Mouse (Mus musculus) gastrocnemius, postnatal 4 days (tissue): ENCODE measurements around the gene Dclre1a. TPM values are rescaled to one million over a fixed set of nuclear protein-coding genes. Genes with fewer than 3 reads are reported as not detected.
A peak's percentile ranks its signal among the peaks of the same experiment; 100 is the strongest.

Experiments
- DNase-seq, 2 experiments: peaks; one replicate each; pipeline ENCODE4 v3.0.0; 2021 to 2022; ENCODE audit warnings: low spot score in 2 of 2, mixed read lengths in 2 of 2
- total RNA-seq, 2 experiments: library from RNA; stranded (reverse); gene quantifications; 2 replicates each; pipeline ENCODE4 v1.2.3; 2021

The Dclre1a gene
- total RNA-seq, 2 experiments from 2014 or later, result 9.4 to 10.2 TPM

DNA sequence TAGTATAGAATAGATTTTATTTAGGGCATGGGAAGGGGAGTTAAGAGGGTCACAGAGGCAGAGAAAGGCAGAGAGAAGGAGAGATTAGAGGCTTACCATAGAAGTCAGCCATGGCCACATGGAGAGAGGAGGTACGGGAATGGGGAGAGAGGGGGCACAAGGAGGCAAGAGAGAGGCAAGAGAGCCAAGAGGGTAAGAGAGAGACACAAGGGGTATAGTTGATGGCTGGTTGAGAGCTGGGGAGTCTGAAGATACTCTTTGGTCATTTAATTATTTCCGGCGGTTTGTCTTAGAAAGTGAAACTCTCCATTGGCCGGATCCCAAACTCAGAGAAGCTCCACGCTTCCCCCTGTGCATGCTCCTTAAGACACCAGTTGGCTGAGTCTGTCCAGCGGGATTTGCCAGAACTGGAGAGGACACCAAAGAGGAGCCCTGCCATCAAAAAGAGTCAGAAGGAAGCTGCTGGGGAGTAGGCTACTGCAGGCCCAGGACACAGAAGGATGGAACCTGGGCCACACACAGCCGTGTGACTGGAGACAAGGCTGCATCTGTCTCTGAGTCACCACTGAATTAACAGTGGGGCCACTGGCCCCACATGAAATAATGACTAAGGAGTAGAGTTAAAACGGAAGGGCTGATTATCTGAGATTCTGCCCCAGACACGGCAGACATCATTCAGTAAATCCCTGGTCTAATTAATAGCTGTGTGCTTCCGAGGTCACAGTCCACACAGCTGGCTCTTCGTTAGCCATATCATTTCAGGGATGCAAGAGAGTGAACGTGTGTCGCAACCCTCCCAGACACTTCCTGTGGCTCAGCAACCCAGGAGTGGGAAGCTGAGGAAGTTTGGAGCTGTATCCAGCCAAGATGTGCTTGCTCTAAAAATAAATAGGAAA, 62.4 kb downstream of the Dclre1a start:
- peak in 1 of 2 experiments; percentile 23 for DNase-seq

DNA sequence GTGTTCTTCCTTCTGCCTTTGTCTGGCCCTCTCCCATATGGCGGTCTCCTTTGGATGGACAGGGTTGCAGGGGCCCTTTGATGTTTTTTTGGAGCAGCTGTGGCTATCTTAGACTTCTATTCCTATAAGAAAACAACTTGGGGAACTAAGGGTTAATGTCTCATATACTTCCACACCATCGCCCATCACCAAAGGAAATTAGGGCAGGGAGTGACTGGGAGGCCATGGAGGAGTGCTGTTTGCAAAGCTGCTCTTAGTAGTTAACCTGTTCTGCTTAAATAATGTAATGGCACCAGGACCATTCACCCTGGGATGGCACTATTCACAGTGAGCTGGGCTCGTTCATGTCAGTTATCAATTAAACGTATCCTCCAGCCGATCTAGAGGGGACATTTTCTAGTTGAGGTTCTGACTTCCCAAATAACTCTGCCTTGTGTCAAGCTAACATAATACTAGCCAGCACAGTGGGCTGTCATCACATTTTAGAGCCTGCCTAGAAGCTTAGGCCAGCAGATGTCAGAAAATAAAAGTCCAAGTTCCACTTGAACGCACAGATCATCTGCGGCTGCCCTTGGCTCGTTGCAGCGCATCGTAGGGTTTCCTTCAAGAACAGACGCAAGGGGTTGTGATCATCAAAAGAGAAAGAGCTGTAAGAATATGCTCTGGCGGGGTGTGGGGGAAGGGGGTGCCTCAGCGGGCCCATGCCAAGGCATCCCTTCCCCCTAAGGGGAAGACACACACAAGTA, 63.2 kb downstream of the Dclre1a start:
- DNase-seq, result no peak

Other genes with a start within 250 kb of the Dclre1a start
- 100 to 1,000 TPM; 293 to 350 TPM for gene Nrap, start 158.2 kb downstream of the Dclre1a start, total RNA-seq
- gene Casp7, start 151.1 kb downstream of the Dclre1a start, total RNA-seq, result 10 to 100 TPM; 18.0 to 18.7 TPM
- under 1 TPM; 0.22 to 0.31 TPM for gene Plekhs1, start 86.6 kb downstream of the Dclre1a start, total RNA-seq
- gene Nhlrc2, start within 50 bp of the Dclre1a start, total RNA-seq, result 10 to 100 TPM; 15.2 to 16.4 TPM
- gene Adrb1, start 174.0 kb upstream of the Dclre1a start, total RNA-seq, result 1 to 10 TPM; 1.4 to 1.9 TPM